Mouse (Mus musculus): ENCODE measurements at regions not wholly inside any gene's neighbourhood (a gene's known extent, or its start where the extent isn't known, plus 50 kb on each side); places are given as distances from the start of the nearest gene placed in this dataset.

GRCm38 (mm10) chr6:104080581-104080980, 412.0 kb upstream of the Cntn6 start:
- WGBS, result 78% methylated on average over 3 of the region's 3 CpGs
- H3K4me1 ChIP-seq, result no peaks in the 10 kb centered on the region
- H3K9me3 ChIP-seq (replicated peaks), result no peaks in the 10 kb centered on the region
- DNase-seq (ENCODE audit: low spot score), result no peak
- no peak overlapping the region for H3K27ac ChIP-seq (replicated peaks)
- no peak overlapping the region for H3K4me3 ChIP-seq
- H3K27me3 ChIP-seq (ENCODE audit: low read depth, poor library complexity, severe bottlenecking), result no peaks in the 10 kb centered on the region
- no peaks in the 10 kb centered on the region for H3K36me3 ChIP-seq

GRCm38 (mm10) chr6:104082242-104082641, 410.3 kb upstream of the Cntn6 start:
- Histone ChIP-seq H3K9me3 (replicated peaks) (no peaks in the 10 kb centered on the region), H3K4me3 (no peak overlapping the region), H3K4me1 (no peaks in the 10 kb centered on the region), H3K27ac (replicated peaks) (no peak overlapping the region), H3K27me3 (ENCODE audit: low read depth, poor library complexity, severe bottlenecking) (no peaks in the 10 kb centered on the region), H3K36me3 (no peaks in the 10 kb centered on the region)
- 91% methylated on average over 2 of the region's 2 CpGs for WGBS
- no peak for DNase-seq (ENCODE audit: low spot score)

DNA sequence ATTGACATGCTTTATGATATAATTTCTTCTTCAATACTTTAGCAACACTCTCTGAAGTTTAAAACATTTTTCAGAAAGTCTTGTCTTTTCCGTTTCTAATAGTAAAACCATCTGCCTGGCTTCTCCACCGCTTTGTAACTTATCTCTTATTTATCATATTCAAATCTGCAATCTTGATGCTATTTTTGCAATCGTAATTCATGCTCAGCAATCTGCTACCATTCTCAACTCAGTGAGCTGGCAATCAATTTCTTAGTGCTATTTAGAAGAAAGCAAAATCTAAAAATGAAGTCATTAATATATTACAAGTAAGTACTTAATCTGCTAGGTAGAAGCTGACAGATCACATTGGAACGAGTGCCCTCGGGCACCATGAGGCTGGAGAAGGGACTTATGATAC, 384.2 kb upstream of the Cntn6 start:
- Histone ChIP-seq H3K27ac (replicated peaks) (no peak overlapping the region), H3K9me3 (replicated peaks) (no peaks in the 10 kb centered on the region), H3K4me3 (no peak overlapping the region), H3K36me3 (no peaks in the 10 kb centered on the region), H3K27me3 (ENCODE audit: low read depth, poor library complexity, severe bottlenecking) (no peaks in the 10 kb centered on the region), H3K4me1 (no peaks in the 10 kb centered on the region)
- 86% methylated on average over 5 of the region's 5 CpGs for WGBS
- no peak for DNase-seq (ENCODE audit: low spot score)
